Mouse (Mus musculus): ENCODE results near the gene Sh3kbp1. TPM values are rescaled to one million over a fixed set of nuclear protein-coding genes. Genes with fewer than 3 reads are reported as not detected.

Sh3kbp1 gene
- total RNA-seq, 2 experiments from 2014 or later: 154 to 191 TPM

DNA sequence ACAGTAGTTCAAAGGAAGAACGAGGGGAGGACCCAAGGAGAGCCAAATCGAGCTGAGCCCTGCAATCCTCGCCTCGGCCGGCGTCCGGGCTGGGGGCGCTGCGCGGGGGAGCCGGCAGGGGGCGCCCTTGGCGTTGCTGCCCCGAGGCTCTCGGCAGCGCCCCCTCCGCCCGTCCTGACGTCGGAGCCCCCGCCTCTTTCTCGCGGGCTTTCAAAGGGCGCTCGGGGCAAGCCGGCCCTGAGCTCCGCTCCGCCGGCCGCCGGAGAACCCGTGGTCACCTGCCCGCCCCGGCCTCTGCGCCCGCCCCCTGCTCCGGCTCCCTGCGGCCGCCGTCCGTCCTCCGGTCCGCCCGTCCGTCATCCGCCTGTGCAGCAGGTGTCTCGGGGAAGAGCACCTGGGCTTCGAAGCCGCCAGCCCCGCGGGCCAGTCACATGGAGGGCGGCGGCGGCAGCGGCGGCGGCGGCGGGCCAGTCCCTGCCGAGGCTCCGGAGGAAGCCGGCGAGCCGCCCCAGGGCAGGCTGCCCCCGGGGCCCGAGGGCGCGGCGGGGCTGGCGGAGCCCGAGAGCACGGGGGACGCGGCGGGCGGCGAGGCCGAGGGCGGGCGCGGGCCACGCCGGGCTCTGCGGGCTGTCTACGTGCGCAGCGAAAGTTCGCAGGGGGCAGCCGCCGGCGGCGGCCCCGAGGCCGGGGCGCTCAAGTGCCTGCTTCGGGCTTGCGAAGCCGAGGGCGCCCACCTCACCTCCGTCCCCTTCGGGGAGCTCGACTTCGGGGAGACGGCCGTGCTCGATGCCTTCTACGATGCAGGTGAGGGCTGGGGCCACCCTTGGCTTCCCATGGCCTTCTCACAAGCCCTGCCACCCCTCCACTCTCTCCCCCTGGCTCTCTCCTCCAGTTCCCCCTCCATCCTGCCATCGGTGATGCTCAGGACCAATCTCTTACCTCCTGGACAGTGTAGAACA is 361.2 kb downstream of the Sh3kbp1 start, which contains the start of gene Map3k15:
TSS of gene Map3k15 (plus strand) at position 432 of the 959 bp plus-strand sequence.
- ATAC-seq (ENCODE audit: poor library complexity, severe bottlenecking): peak; percentile 99

DNA sequence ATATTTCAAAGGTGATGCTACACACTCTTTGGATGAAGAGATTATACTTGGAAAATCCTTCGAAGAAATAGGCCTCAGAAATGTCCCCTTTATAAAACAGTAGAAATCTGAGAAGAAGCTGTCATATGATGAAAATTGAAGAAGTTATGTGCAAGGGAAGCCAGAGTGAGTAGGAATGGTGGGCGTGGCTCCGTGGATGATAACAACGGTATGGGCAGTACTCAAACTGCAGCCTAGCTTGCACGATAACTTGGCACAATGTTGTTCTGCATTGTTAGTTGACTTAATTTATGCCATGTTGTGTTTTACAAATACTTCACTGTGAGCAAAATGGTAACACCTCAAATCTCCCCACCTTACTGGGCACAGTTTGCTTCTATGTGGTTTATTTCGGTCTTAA is 368.7 kb downstream of the Sh3kbp1 start:
- no peak for ATAC-seq (ENCODE audit: poor library complexity, severe bottlenecking)

Other genes starting within 250 kb of the Sh3kbp1 start
- gene Map7d2, start 212.7 kb upstream of the Sh3kbp1 start, total RNA-seq (2015): not detected in 2 replicates
- not detected in 2 replicates for gene Map7d2, start 212.7 kb upstream of the Sh3kbp1 start, total RNA-seq (2017)
- gene Bclaf3, start 100.6 kb upstream of the Sh3kbp1 start, total RNA-seq (2015): 21.5 and 22.6 TPM in 2 replicates
- gene Bclaf3, start 100.6 kb upstream of the Sh3kbp1 start, total RNA-seq (2017): 17.1 and 22.5 TPM in 2 replicates

All from megakaryocyte, adult 5-6 weeks (primary cell).